Mouse (Mus musculus): Measurements from ENCODE around the gene Spz1. TPM values are rescaled to one million over a fixed set of nuclear protein-coding genes. Genes with fewer than 3 reads are reported as not detected.

The Spz1 gene
- not detected for polyA plus RNA-seq (2014; fragmentation: Illumina TruSeq; extraction: RNeasy Lipid Tissue Mini Kit (QIAGEN cat#74804); ENCODE audit: low read depth, low replicate concordance)

DNA sequence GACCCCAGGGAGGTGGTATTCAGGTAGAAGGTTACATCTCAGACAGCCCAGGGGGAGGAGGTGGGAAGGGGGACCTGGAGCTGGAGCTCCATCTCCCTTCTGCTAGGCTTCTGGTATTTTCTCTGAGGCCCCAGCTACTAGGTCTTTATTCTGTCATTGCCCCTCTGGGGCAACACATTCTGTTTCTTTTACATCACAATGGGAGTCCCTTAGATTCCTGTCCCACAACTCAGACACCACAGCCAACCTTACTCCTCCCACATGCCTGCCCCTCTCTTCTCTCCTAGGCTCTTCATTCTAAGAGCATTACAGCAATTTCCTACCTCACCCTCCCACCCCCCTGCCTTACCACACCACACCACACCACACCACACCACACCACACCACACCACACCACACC, at the start of gene Spz1:
Gene Spz1, minus strand, starts transcription at position 101 of the 400 bp plus-strand sequence.

DNA sequence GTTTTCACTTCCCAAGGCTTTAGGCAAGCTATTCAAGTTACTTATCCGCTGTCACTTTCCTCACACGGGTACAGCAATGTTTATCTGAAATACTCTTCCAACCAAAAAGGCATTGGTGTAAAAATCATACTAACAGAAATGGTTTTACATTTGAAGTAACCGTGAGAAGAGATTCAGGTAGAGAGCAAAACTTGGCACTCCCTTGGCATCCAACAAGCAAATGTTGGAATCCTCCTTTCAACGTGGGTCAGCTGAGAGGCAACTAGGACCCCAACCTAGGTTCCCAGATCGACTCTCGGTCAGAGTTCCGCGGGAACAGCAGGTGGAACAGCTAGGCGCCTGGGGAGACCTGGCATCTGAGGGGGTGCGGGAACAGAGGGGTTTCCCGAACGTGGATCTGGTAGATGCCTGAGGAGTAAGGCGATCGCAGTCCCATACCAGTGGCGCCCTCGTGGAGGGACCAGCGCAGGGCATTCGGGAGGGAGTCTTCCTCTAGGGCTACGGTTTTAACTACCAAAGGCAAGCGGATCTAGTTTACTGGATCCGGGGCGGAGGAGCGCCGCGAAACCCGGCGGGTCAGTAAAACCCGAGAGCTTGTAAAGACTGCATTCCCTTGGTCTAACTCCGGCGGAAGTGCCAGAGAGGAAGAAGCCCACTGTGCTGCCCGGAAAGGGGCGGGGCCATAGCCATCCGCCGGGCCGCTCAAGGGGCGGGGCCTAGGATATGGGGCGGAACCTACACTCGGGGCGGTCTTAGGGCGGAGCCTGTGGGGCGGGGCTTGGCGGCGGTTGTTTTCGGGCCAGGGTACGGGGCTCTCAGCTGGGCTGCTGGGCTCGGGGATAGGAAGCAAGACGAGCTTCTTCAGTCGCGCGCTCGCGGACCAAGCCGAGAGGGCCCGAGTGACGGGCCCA, 34.6 kb upstream of the Spz1 start, which contains the start of gene Serinc5:
Gene Serinc5, plus strand, starts transcription at position 781 of the 911 bp plus-strand sequence.

DNA sequence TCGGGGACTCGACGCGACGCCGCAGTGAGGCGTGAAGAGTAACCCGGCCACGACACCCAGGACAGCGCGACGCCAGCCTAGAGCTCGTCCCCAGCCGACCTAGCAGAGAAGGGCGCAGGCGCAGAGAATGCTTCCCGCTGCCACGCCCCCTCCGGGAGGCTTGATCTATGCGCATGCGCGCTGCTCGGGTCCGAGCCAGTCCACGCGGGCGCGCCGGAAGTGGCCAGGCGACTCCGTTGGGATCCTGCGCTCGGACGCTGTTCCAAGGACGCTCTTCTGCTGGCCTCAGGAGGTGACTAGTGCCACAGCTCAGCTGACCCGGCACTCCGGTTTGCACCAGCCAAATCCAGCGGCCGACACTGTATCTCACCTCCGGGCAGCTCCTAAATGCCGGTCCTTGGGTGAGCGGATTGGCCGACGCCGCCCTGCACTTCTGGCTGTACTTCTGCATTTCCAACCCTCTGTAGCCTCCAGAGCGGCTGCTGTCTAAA, 45.2 kb downstream of the Spz1 start, which contains the start of gene Zfyve16:
Gene Zfyve16, minus strand, starts transcription at position 148 of the 491 bp plus-strand sequence.

Other genes with a start within 250 kb of the Spz1 start
- 1.6 TPM for gene Dhfr, start 221.4 kb downstream of the Spz1 start, polyA plus RNA-seq (2014; fragmentation: Illumina TruSeq; extraction: RNeasy Lipid Tissue Mini Kit (QIAGEN cat#74804); ENCODE audit: low read depth, low replicate concordance)
- gene Msh3, start 221.2 kb downstream of the Spz1 start, polyA plus RNA-seq (2014; fragmentation: Illumina TruSeq; extraction: RNeasy Lipid Tissue Mini Kit (QIAGEN cat#74804); ENCODE audit: low read depth, low replicate concordance): 12.4 TPM
- not detected for gene Ankrd34b, start 150.3 kb downstream of the Spz1 start, polyA plus RNA-seq (2014; fragmentation: Illumina TruSeq; extraction: RNeasy Lipid Tissue Mini Kit (QIAGEN cat#74804); ENCODE audit: low read depth, low replicate concordance)
- gene Fam151b, start 92.2 kb downstream of the Spz1 start, polyA plus RNA-seq (2014; fragmentation: Illumina TruSeq; extraction: RNeasy Lipid Tissue Mini Kit (QIAGEN cat#74804); ENCODE audit: low read depth, low replicate concordance): 2.9 TPM
- 13.1 TPM for gene Zfyve16, start 45.3 kb downstream of the Spz1 start, polyA plus RNA-seq (2014; fragmentation: Illumina TruSeq; extraction: RNeasy Lipid Tissue Mini Kit (QIAGEN cat#74804); ENCODE audit: low read depth, low replicate concordance)
- 14.3 TPM for gene Serinc5, start 34.9 kb upstream of the Spz1 start, polyA plus RNA-seq (2014; fragmentation: Illumina TruSeq; extraction: RNeasy Lipid Tissue Mini Kit (QIAGEN cat#74804); ENCODE audit: low read depth, low replicate concordance)
- gene Thbs4, start 218.6 kb upstream of the Spz1 start, polyA plus RNA-seq (2014; fragmentation: Illumina TruSeq; extraction: RNeasy Lipid Tissue Mini Kit (QIAGEN cat#74804); ENCODE audit: low read depth, low replicate concordance): 5.5 TPM